Mouse (Mus musculus): ENCODE results near the gene Olfr395. TPM values are rescaled to one million over a fixed set of nuclear protein-coding genes. Genes with fewer than 3 reads are reported as not detected.
"Not testable (repeated sequence)": the region's sequence is repeated elsewhere in the genome, so short reads cannot be mapped to it uniquely, and the experiment has no call there.

Olfr395 gene
- not detected for total RNA-seq (2021)
- not detected in 2 replicates for polyA plus RNA-seq (2012; rRNA removed)
- long read RNA-seq = 0 reads

- H3K79me2 ChIP-seq (replicated peaks; ENCODE audit: control insufficient read depth, insufficient read depth, low read length); H3K4me1 ChIP-seq (ENCODE audit: control insufficient read depth, insufficient read depth, low read length); H3K4me3 ChIP-seq; H3K9ac ChIP-seq (ENCODE audit: low read depth, low read length); DNase-seq; H3K27me3 ChIP-seq (ENCODE audit: control insufficient read depth, insufficient read depth, low read length); H3K36me3 ChIP-seq (ENCODE audit: control insufficient read depth, insufficient read depth, low read length); intact Hi-C loops (cut with DNase I); H3K27ac ChIP-seq: not testable (repeated sequence)
- 70% methylated on average over 4 of the region's 4 CpGs for WGBS
Measured at GRCm38 (mm10) chr11:73909199-73909598, at the start of gene Olfr395. Gene Olfr395 (minus strand): TSS chr11:73909299.

- Histone ChIP-seq H3K4me3 (no peak within 1 kb of the TSS), H3K9ac (ENCODE audit: low read depth, low read length) (no peak within 1 kb of the TSS), H3K79me2 (replicated peaks; ENCODE audit: control insufficient read depth, insufficient read depth, low read length) (no peaks in the 10 kb centered on the region), H3K36me3 (ENCODE audit: control insufficient read depth, insufficient read depth, low read length) (no peaks in the 10 kb centered on the region), H3K27ac (no peak within 1 kb of the TSS), H3K27me3 (ENCODE audit: control insufficient read depth, insufficient read depth, low read length) (no peaks in the 10 kb centered on the region), H3K4me1 (ENCODE audit: control insufficient read depth, insufficient read depth, low read length) (no peaks in the 10 kb centered on the region)
- TF ChIP-seq EP300 (IDR thresholded peaks at IDR 0.05; ENCODE audit: insufficient read depth, low read depth, low read length) (no peak), CTCF (IDR thresholded peaks at IDR 0.05) (no peak), POLR2A (IDR thresholded peaks at IDR 0.05; ENCODE audit: insufficient read depth, low read depth, low read length) (no peak)
- intact Hi-C loops (cut with DNase I) = no loop called here
- no peak for DNase-seq
Measured at GRCm38 (mm10) chr11:73936377-73936776, 27.3 kb upstream of the Olfr395 start, which contains the start of gene Olfr23. Gene Olfr23 (plus strand): TSS chr11:73936677.

GRCm38 (mm10) chr11:73890671-73891070, 18.4 kb downstream of the Olfr395 start, which contains the start of gene Olfr394:
Gene Olfr394 (minus strand): TSS chr11:73890771.
- H3K27ac ChIP-seq = no peak within 1 kb of the TSS
- TF ChIP-seq POLR2A (IDR thresholded peaks at IDR 0.05; ENCODE audit: insufficient read depth, low read depth, low read length) (no peak), CTCF (IDR thresholded peaks at IDR 0.05) (no peak), EP300 (IDR thresholded peaks at IDR 0.05; ENCODE audit: insufficient read depth, low read depth, low read length) (no peak)
- no peaks in the 10 kb centered on the region for H3K4me1 ChIP-seq (ENCODE audit: control insufficient read depth, insufficient read depth, low read length)
- H3K27me3 ChIP-seq (ENCODE audit: control insufficient read depth, insufficient read depth, low read length) = no peaks in the 10 kb centered on the region
- no peaks in the 10 kb centered on the region for H3K79me2 ChIP-seq (replicated peaks; ENCODE audit: control insufficient read depth, insufficient read depth, low read length)
- H3K4me3 ChIP-seq = no peak within 1 kb of the TSS
- intact Hi-C loops (cut with DNase I) = no loop called here
- no peak within 1 kb of the TSS for H3K9ac ChIP-seq (ENCODE audit: low read depth, low read length)
- no peak for DNase-seq
- WGBS = 78% methylated on average over 1 of the region's 1 CpGs
- no peaks in the 10 kb centered on the region for H3K36me3 ChIP-seq (ENCODE audit: control insufficient read depth, insufficient read depth, low read length)

Other genes starting within 250 kb of the Olfr395 start
- gene Zfp735, start 220.5 kb downstream of the Olfr395 start, total RNA-seq (2021) = not detected
- not detected in 2 replicates for gene Zfp735, start 220.5 kb downstream of the Olfr395 start, polyA plus RNA-seq (2012; rRNA removed)
- gene Olfr389, start 128.6 kb downstream of the Olfr395 start, total RNA-seq (2021) = not detected
- gene Olfr389, start 128.6 kb downstream of the Olfr395 start, polyA plus RNA-seq (2012; rRNA removed) = not detected in 2 replicates
- not detected for gene Olfr390, start 126.3 kb downstream of the Olfr395 start, total RNA-seq (2021)
- not detected in 2 replicates for gene Olfr390, start 126.3 kb downstream of the Olfr395 start, polyA plus RNA-seq (2012; rRNA removed)
- not detected for gene Olfr391-ps, start 106.2 kb downstream of the Olfr395 start, total RNA-seq (2021)
- not detected in 2 replicates for gene Olfr391-ps, start 106.2 kb downstream of the Olfr395 start, polyA plus RNA-seq (2012; rRNA removed)
- not detected for gene Olfr392, start 92.2 kb downstream of the Olfr395 start, total RNA-seq (2021)
- not detected in 2 replicates for gene Olfr392, start 92.2 kb downstream of the Olfr395 start, polyA plus RNA-seq (2012; rRNA removed)
- gene Olfr393, start 57.8 kb downstream of the Olfr395 start, total RNA-seq (2021) = not detected
- not detected in 2 replicates for gene Olfr393, start 57.8 kb downstream of the Olfr395 start, polyA plus RNA-seq (2012; rRNA removed)
- gene Olfr394, start 18.5 kb downstream of the Olfr395 start, total RNA-seq (2021) = not detected
- not detected in 2 replicates for gene Olfr394, start 18.5 kb downstream of the Olfr395 start, polyA plus RNA-seq (2012; rRNA removed)
- not detected for gene Olfr23, start 27.4 kb upstream of the Olfr395 start, total RNA-seq (2021)
- gene Olfr23, start 27.4 kb upstream of the Olfr395 start, polyA plus RNA-seq (2012; rRNA removed) = not detected in 2 replicates
- not detected for gene Olfr397, start 51.5 kb upstream of the Olfr395 start, total RNA-seq (2021)
- gene Olfr397, start 51.5 kb upstream of the Olfr395 start, polyA plus RNA-seq (2012; rRNA removed) = not detected in 2 replicates
- not detected for gene Olfr398, start 81.1 kb upstream of the Olfr395 start, total RNA-seq (2021)
- gene Olfr398, start 81.1 kb upstream of the Olfr395 start, polyA plus RNA-seq (2012; rRNA removed) = not detected in 2 replicates
- not detected for gene Olfr139, start 147.3 kb upstream of the Olfr395 start, total RNA-seq (2021)
- not detected in 2 replicates for gene Olfr139, start 147.3 kb upstream of the Olfr395 start, polyA plus RNA-seq (2012; rRNA removed)
- not detected for gene Olfr399, start 147.3 kb upstream of the Olfr395 start, total RNA-seq (2021)
- not detected in 2 replicates for gene Olfr399, start 147.3 kb upstream of the Olfr395 start, polyA plus RNA-seq (2012; rRNA removed)
- not detected for gene Zfp616, start 160.7 kb upstream of the Olfr395 start, total RNA-seq (2021)
- not detected in 2 replicates for gene Zfp616, start 160.7 kb upstream of the Olfr395 start, polyA plus RNA-seq (2012; rRNA removed)
- not detected for gene Olfr401, start 204.4 kb upstream of the Olfr395 start, total RNA-seq (2021)
- not detected in 2 replicates for gene Olfr401, start 204.4 kb upstream of the Olfr395 start, polyA plus RNA-seq (2012; rRNA removed)
- not detected for gene Olfr402, start 244.2 kb upstream of the Olfr395 start, total RNA-seq (2021)
- not detected in 2 replicates for gene Olfr402, start 244.2 kb upstream of the Olfr395 start, polyA plus RNA-seq (2012; rRNA removed)

Data from heart, adult 2 months (tissue).